Mouse (Mus musculus) midbrain, embryonic 12.5 days (tissue): ENCODE data around the gene Gm20388. TPM values are rescaled to one million over a fixed set of nuclear protein-coding genes. Genes with fewer than 3 reads are reported as not detected.

Experiments used
- ATAC-seq: fragments of 200-750 bp; cut with Nextera tagmentation; 2 replicates; pipeline ENCODE4 v1.8.0; 2017; ENCODE audit warnings: low read depth, moderate TSS enrichment, moderate library complexity; ENCODE audit not compliant: low FRiP score
- H3K27ac ChIP-seq: fragments of 300-500 bp; sonication (generic); replicated peaks from 2 replicates; pipeline ENCODE4 v1.5.1; 2016; ENCODE audit warnings: mild to moderate bottlenecking
- H3K27me3 ChIP-seq: fragments of 300-500 bp; sonication (generic); 2 replicates; pipeline ENCODE4 v1.6.1; 2016; ENCODE audit warnings: mild to moderate bottlenecking
- H3K36me3 ChIP-seq: fragments of 300-500 bp; sonication (generic); 2 replicates; pipeline ENCODE4 v1.6.1; 2016
- H3K4me1 ChIP-seq: fragments of 300-500 bp; sonication (generic); 2 replicates; pipeline ENCODE4 v1.6.1; 2016
- H3K4me2 ChIP-seq: fragments of 300-500 bp; sonication (generic); replicated peaks from 2 replicates; pipeline ENCODE4 v1.6.1; 2016; ENCODE audit warnings: mild to moderate bottlenecking, moderate library complexity
- H3K4me3 ChIP-seq: fragments of 300-500 bp; sonication (generic); 2 replicates; pipeline ENCODE4 v1.5.1; 2016; ENCODE audit warnings: mild to moderate bottlenecking
- H3K9ac ChIP-seq: fragments of 300-500 bp; sonication (generic); replicated peaks from 2 replicates; pipeline ENCODE4 v1.6.1; 2016; ENCODE audit warnings: mild to moderate bottlenecking, moderate library complexity
- H3K9me3 ChIP-seq: fragments of 300-500 bp; sonication (generic); 2 replicates; pipeline ENCODE4 v1.6.1; 2016; ENCODE audit warnings: mild to moderate bottlenecking
- WGBS: fragments of 180-500 bp; shearing (Covaris S2); methylation state at CpG from one replicate; pipeline ENCODE4 v1.1.7; 2016; 5-methylcytosine and 5-hydroxymethylcytosine counted together
- polyA plus RNA-seq: library from polyadenylated mRNA; unstranded; fragments of >200 nt; fragmentation: Nextera tagmentation; extraction: Ambion mirVana; gene quantifications from 2 replicates; pipeline ENCODE4 v1.2.1, GENCODE M21; 2016

Gene Gm20388
- polyA plus RNA-seq, 1 experiment from 2014 or later = not detected

GRCm38 (mm10) chr8:121943057-121943540 lies 2032.5 kb downstream of the Gm20388 start:
- 33% methylated on average over 2 of the region's 2 CpGs for WGBS
- H3K27ac ChIP-seq = no peak overlapping the region
- 0 out of 2 replicates have a peak, but pooled peaks cover 10% of the 10 kb centered on the region for H3K27me3 ChIP-seq
- no peak for ATAC-seq
- H3K4me2 ChIP-seq = no peak overlapping the region
- no peak overlapping the region for H3K4me3 ChIP-seq
- H3K9ac ChIP-seq = no peak overlapping the region
- H3K36me3 ChIP-seq = no peaks in the 10 kb centered on the region
- peaks cover 16% of the 10 kb centered on the region for H3K4me1 ChIP-seq
- no peaks in the 10 kb centered on the region for H3K9me3 ChIP-seq

- 0 out of 2 replicates have a peak, but pooled peaks cover 10% of the 10 kb centered on the region for H3K27me3 ChIP-seq
- H3K9me3 ChIP-seq = no peaks in the 10 kb centered on the region
- H3K4me1 ChIP-seq = peaks cover 22% of the 10 kb centered on the region
- H3K9ac ChIP-seq = no peak overlapping the region
- H3K4me2 ChIP-seq = no peak overlapping the region
- no peak for ATAC-seq
- WGBS = 86% methylated on average over 8 of the region's 8 CpGs
- no peak overlapping the region for H3K27ac ChIP-seq
- no peak overlapping the region for H3K4me3 ChIP-seq
- no peaks in the 10 kb centered on the region for H3K36me3 ChIP-seq
These were observed 2033.1 kb downstream of the Gm20388 start for GRCm38 (mm10) chr8:121943716-121944115.

DNA sequence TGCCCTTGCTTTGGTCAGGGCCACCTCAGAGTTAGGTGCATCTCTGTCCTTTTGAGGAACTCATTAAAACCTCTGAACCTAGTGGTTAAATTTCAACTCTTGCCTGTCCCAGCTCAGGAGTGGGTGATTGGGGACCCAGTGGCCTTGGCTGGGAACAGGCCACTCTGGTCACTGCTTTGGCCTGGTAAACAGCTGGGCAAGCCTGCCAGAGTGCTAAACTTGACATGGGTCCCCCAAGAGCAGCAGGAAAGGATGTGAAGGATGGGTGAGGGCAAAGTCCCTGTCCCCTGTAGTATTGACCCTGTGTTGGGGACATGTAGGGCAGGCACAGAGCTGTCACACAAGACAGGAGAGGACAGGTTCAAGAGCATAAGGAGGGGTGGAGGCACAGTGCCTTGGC lies 2034.2 kb downstream of the Gm20388 start, which contains the start of gene Car5a:
Gene Car5a, minus strand, starts transcription at position 74 of the 400 bp plus-strand sequence.
- Histone ChIP-seq H3K4me3 (no peak within 1 kb of the TSS), H3K4me2 (no peak within 1 kb of the TSS), H3K4me1 (peaks cover 28% of the 10 kb centered on the region), H3K36me3 (no peaks in the 10 kb centered on the region), H3K9me3 (no peaks in the 10 kb centered on the region), H3K9ac (no peak within 1 kb of the TSS), H3K27ac (no peak within 1 kb of the TSS), H3K27me3 (0 out of 2 replicates have a peak, but pooled peaks cover 10% of the 10 kb centered on the region)
- ATAC-seq = no peak

- Histone ChIP-seq H3K9ac (no peak overlapping the region), H3K4me3 (no peak overlapping the region), H3K9me3 (no peaks in the 10 kb centered on the region), H3K4me2 (no peak overlapping the region), H3K36me3 (no peaks in the 10 kb centered on the region), H3K27me3 (0 out of 2 replicates have a peak, but pooled peaks cover 10% of the 10 kb centered on the region), H3K27ac (0 out of 2 replicates have a peak overlapping the region, but pooled peaks have one; percentile 83), H3K4me1 (peaks cover 29% of the 10 kb centered on the region)
- no peak for ATAC-seq
- 86% methylated on average over 7 of the region's 7 CpGs for WGBS
These were observed 2035.7 kb downstream of the Gm20388 start for GRCm38 (mm10) chr8:121946351-121946750.

DNA sequence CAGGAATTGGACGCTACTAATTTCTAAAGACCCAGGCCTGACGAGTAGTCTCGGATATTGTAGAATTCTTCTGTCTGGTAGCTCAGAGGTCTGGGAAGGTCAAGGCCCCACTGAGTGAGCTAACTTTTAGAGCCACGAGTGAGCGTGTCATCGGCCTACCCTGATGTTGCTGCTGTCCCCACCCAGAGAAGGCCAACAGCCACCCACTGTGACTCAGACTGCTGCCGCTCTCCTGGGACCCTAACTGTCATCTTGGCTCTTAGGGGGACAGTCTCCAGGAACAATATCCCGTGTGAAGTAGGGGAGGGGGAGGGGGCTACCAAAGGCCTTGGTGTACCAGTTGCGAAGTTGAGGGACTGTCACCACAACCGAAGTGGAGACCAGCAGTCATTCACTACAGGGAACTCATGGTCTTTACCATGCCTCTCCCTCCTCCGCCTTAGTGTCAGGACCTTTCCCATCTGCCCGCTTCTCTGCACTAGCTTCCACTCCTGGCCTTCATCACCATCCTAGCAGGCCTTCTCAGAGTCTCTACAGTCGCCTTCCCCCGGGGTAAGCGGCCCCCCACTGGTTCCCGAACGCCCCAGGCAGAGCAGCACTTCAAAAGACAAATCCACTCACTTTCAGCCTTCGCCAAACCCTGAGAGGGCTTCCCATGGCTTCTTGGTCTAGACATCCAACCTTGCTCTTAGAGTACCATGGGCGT lies 2036.6 kb downstream of the Gm20388 start:
- Histone ChIP-seq H3K4me3 (peak overlapping the region; percentile 33), H3K4me2 (peak overlapping the region; percentile 59), H3K9me3 (no peaks in the 10 kb centered on the region), H3K9ac (peak overlapping the region; percentile 25; the same call in 1 of the 2 replicates), H3K27ac (peak overlapping the region; percentile 83), H3K4me1 (peaks cover 37% of the 10 kb centered on the region), H3K27me3 (0 out of 2 replicates have a peak, but pooled peaks cover 10% of the 10 kb centered on the region), H3K36me3 (no peaks in the 10 kb centered on the region)
- whole genome bisulfite sequencing = 25% methylated on average over 19 of the region's 19 CpGs
- ATAC-seq = no peak

- peak; percentile 28 for ATAC-seq
- H3K4me1 ChIP-seq = peaks cover 43% of the 10 kb centered on the region
- H3K27me3 ChIP-seq = 0 out of 2 replicates have a peak, but pooled peaks cover 10% of the 10 kb centered on the region
- peak overlapping the region; percentile 33 for H3K4me3 ChIP-seq
- H3K36me3 ChIP-seq = 0 out of 2 replicates have a peak, but pooled peaks cover under 1% of the 10 kb centered on the region
- H3K9me3 ChIP-seq = no peaks in the 10 kb centered on the region
- under 1% methylated on average over 18 of the region's 18 CpGs for WGBS
- peak overlapping the region; percentile 59 for H3K4me2 ChIP-seq
- H3K27ac ChIP-seq = peak overlapping the region; percentile 83
- peak overlapping the region; percentile 49 for H3K9ac ChIP-seq
These were observed 2037.1 kb downstream of the Gm20388 start for GRCm38 (mm10) chr8:121947753-121948141.

GRCm38 (mm10) chr8:121948321-121949145 lies 2037.9 kb downstream of the Gm20388 start:
- Histone ChIP-seq H3K4me1 (peaks cover 46% of the 10 kb centered on the region), H3K4me3 (peak overlapping the region; percentile 33)

GRCm38 (mm10) chr8:121949222-121949800 lies 2038.7 kb downstream of the Gm20388 start, which contains the start of gene Banp:
Banp (plus strand) TSS chr8:121949750.
- Histone ChIP-seq H3K9me3 (no peaks in the 10 kb centered on the region), H3K27ac (peak within 1 kb of the TSS; percentile 92), H3K4me2 (peak within 1 kb of the TSS; percentile 94), H3K4me3 (peak within 1 kb of the TSS; percentile 91), H3K27me3 (0 out of 2 replicates have a peak, but pooled peaks cover 10% of the 10 kb centered on the region), H3K9ac (peak within 1 kb of the TSS; percentile 99), H3K4me1 (peaks cover 46% of the 10 kb centered on the region), H3K36me3 (peaks cover 11% of the 10 kb centered on the region; the same call in 1 of the 2 replicates)
- WGBS = 65% methylated on average over 6 of the region's 6 CpGs
- ATAC-seq = no peak

More at GRCm38 (mm10) chr8:121948321-121949145, 2037.9 kb downstream of the Gm20388 start:
- Histone ChIP-seq H3K27ac (peak overlapping the region; percentile 83), H3K4me2 (peak overlapping the region; percentile 59), H3K9me3 (no peaks in the 10 kb centered on the region), H3K27me3 (0 out of 2 replicates have a peak, but pooled peaks cover 10% of the 10 kb centered on the region), H3K36me3 (0 out of 2 replicates have a peak, but pooled peaks cover 3% of the 10 kb centered on the region), H3K9ac (peak overlapping the region; percentile 49)
- no peak for ATAC-seq
- 56% methylated on average over 19 of the region's 19 CpGs for WGBS

DNA sequence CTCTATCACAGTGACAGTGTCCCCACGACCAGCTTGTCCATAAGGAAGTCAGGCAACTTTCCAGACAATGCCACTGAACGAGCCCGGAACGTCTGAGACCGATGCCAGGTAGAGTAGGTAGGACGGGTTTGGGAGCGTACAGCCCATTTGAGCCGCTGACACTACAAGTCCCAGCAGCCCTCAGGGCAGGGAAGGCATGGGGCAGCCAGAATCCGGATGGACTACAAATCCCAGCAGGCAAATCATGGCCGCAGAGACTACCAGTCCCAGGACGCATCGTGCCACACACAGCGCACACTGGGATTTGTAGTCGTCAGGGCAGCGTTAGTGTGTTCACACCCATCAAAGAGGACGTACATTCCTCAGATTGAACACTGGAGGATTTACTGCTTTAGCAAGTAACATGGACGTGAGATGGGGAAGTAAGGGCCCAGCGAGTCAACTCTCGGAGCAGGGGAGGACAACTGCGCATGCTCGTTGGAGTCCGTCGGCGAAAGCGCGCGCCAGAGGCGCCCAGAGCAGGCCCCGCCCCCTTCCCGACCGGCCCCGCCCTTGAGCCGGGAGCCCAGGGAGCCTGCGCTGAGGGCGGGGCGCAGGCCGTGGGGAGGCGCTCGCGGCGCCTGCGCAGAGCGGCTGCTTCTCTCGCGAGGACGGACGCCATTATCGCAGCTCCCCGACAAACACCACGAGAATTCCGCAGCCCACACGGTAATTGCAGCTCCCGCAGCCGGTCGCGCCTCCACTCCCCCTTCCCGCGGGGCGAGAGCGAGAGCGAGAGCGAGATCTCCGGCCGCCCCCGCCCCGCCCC lies 2039.5 kb downstream of the Gm20388 start:
- H3K4me3 ChIP-seq = peak overlapping the region; percentile 91
- H3K36me3 ChIP-seq = peaks cover 18% of the 10 kb centered on the region
- peak overlapping the region; percentile 92 for H3K27ac ChIP-seq
- H3K4me1 ChIP-seq = peaks cover 46% of the 10 kb centered on the region
- H3K9me3 ChIP-seq = no peaks in the 10 kb centered on the region
- WGBS = under 1% methylated on average over 49 of the region's 66 CpGs
- peak overlapping the region; percentile 94 for H3K4me2 ChIP-seq
- peak; percentile 95 for ATAC-seq
- H3K9ac ChIP-seq = peak overlapping the region; percentile 99
- 0 out of 2 replicates have a peak, but pooled peaks cover 5% of the 10 kb centered on the region for H3K27me3 ChIP-seq

DNA sequence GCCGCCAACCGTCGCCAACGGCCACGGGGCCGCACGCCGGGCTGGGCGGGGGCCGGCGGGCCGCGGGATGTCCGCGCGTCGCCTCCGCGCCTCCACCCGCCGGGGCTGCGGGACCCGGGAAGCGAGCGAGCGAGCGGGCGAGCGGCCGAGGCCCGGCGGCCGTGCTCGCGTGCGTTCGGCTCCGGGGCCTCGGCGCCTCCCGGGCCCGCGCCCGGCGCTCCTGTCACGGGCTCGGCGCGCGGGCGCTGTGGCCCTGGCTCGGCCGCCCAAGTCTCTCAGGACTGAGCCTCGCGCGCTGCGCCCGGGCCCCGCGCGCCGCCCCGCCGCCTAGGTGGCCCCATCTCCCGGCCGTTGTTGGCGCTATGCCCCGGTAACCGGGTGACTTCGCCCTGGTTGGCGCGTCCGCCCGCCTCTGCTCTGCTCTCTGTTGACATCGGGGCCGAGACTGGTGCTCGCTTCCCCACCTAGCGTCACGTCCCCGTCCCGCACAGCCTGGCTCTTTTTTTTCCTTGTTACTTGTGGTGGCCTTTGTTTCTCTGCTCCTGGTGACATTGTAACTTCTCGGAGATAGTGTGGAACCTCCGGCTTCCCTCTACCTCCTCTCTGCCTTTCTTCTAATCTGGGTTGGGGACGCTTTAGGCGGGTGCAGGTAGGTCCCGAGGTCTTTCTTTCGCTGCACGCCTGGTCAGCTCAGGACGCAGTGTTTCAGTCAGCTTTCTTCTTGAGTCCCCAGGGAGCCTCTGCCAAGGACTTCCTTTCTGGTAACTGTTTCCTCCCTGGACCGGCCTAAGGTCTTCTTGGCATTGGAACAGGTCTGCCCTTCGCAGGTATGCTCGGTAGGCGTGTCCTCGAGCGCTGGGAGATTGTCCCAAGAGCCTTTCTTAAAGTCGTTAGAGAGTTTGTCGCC lies 2040.4 kb downstream of the Gm20388 start:
- Histone ChIP-seq H3K9ac (peak overlapping the region; percentile 99), H3K27ac (peak overlapping the region; percentile 92), H3K4me3 (peak overlapping the region; percentile 91), H3K9me3 (no peaks in the 10 kb centered on the region), H3K27me3 (0 out of 2 replicates have a peak, but pooled peaks cover 4% of the 10 kb centered on the region), H3K4me2 (peak overlapping the region; percentile 94), H3K4me1 (peaks cover 46% of the 10 kb centered on the region), H3K36me3 (peaks cover 19% of the 10 kb centered on the region)
- peak; percentile 3 for ATAC-seq
- under 1% methylated on average over 87 of the region's 97 CpGs for WGBS
